Mouse (Mus musculus) hindbrain, postnatal 0 days (tissue): Measurements from ENCODE around the gene Cib4. TPM values are rescaled to one million over a fixed set of nuclear protein-coding genes. Genes with fewer than 3 reads are reported as not detected.

Experiments used
- ATAC-seq: fragments of 200-750 bp; cut with Nextera tagmentation; 2 replicates; pipeline ENCODE4 v1.8.0; 2017; ENCODE audit warnings: mild to moderate bottlenecking, moderate TSS enrichment, moderate library complexity
- DNase-seq: peaks from one replicate; pipeline ENCODE4 v3.0.0-alpha.2; 2015; ENCODE audit warnings: low spot score
- H3K27ac ChIP-seq: fragments of 300-500 bp; sonication (generic); 2 replicates; pipeline ENCODE4 v1.5.1; 2014; ENCODE audit warnings: mild to moderate bottlenecking
- H3K27me3 ChIP-seq: fragments of 300-500 bp; sonication (generic); 2 replicates; pipeline ENCODE4 v1.6.1; 2014; ENCODE audit warnings: low read length, mixed read lengths; ENCODE audit not compliant: insufficient read depth
- H3K36me3 ChIP-seq: fragments of 300-500 bp; sonication (generic); 2 replicates; pipeline ENCODE4 v1.6.1; 2014; ENCODE audit warnings: low read length, mixed read lengths; ENCODE audit not compliant: insufficient read depth
- H3K4me1 ChIP-seq: fragments of 300-500 bp; sonication (generic); 2 replicates; pipeline ENCODE4 v1.6.1; 2014; ENCODE audit warnings: antibody characterized with exemption, low read length, mixed read lengths; ENCODE audit not compliant: insufficient read depth
- H3K4me2 ChIP-seq: fragments of 300-500 bp; sonication (generic); 2 replicates; pipeline ENCODE4 v1.6.1; 2014; ENCODE audit warnings: low read depth, mild to moderate bottlenecking, low read length, moderate library complexity, mixed read lengths
- H3K4me3 ChIP-seq: fragments of 300-500 bp; sonication (generic); 2 replicates; pipeline ENCODE4 v1.5.1; 2014; ENCODE audit warnings: low read length
- H3K9ac ChIP-seq: fragments of 300-500 bp; sonication (generic); replicated peaks from 2 replicates; pipeline ENCODE4 v1.6.1; 2014; ENCODE audit warnings: mild to moderate bottlenecking, low read length, moderate library complexity, mixed read lengths
- H3K9me3 ChIP-seq: fragments of 300-500 bp; sonication (generic); 2 replicates; pipeline ENCODE4 v1.6.1; 2016; ENCODE audit warnings: low read length, mixed read lengths
- CTCF ChIP-seq: IDR thresholded peaks from 2 replicates; pipeline ENCODE4 v1.5.1; 2016; ENCODE audit warnings: antibody characterized with exemption, control low read depth, low read depth
- WGBS: fragments of 180-500 bp; shearing (Covaris S2); extraction: QIAGEN DNeasy Blood & Tissue Kit; methylation state at CpG from one replicate; pipeline ENCODE4 v1.1.7; 2014; 5-methylcytosine and 5-hydroxymethylcytosine counted together
- polyA plus RNA-seq: library from polyadenylated mRNA; unstranded; fragments of >200 nt; fragmentation: Nextera tagmentation; extraction: Ambion mirVana; gene quantifications from 2 replicates; pipeline ENCODE4 v1.2.1, GENCODE M21; 2015
- total RNA-seq: library from RNA; depleted of rRNA; stranded (reverse); fragments of >200 nt; gene quantifications from 2 replicates; pipeline ENCODE4 v1.2.3, GENCODE M21; 2014

Cib4 gene
- total and polyA plus RNA-seq, 2 experiments from 2014 or later, result not detected

GRCm38 (mm10) chr5:30576233-30576632, 30.6 kb upstream of the Cib4 start:
- Histone ChIP-seq H3K4me3 (no peak overlapping the region), H3K9me3 (no peaks in the 10 kb centered on the region), H3K36me3 (no peaks in the 10 kb centered on the region), H3K4me1 (no peaks in the 10 kb centered on the region), H3K4me2 (no peak overlapping the region), H3K9ac (no peak overlapping the region), H3K27me3 (no peaks in the 10 kb centered on the region), H3K27ac (no peak overlapping the region)
- TF ChIP-seq CTCF, result no peak
- WGBS, result 86% methylated on average over 7 of the region's 7 CpGs
- ATAC-seq, result no peak
- no peak for DNase-seq

DNA sequence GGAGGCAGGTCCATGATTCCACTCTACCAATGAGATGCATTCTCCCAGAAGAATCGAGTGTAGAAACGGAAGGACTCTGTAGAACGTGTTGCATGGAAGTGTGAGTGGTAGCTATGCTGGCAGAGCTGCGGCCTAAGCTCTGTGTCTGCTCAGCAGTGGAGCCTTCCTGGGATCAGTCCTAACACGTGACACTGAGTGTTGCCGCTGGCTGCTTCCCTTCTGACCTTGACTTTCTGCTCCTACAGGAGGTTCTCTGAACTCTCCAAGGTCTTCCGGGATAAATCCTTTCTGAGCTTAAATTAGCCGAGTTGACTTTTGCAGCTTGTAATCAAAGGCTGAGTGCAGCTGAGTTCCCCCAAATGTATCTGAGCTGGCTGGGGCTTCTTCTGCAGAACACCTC, 28.7 kb upstream of the Cib4 start:
- no peak for TF ChIP-seq CTCF
- Histone ChIP-seq H3K4me1 (no peaks in the 10 kb centered on the region), H3K27me3 (no peaks in the 10 kb centered on the region), H3K36me3 (no peaks in the 10 kb centered on the region), H3K4me2 (no peak overlapping the region), H3K9ac (no peak overlapping the region), H3K27ac (no peak overlapping the region), H3K9me3 (no peaks in the 10 kb centered on the region), H3K4me3 (no peak overlapping the region)
- WGBS, result 84% methylated on average over 8 of the region's 8 CpGs
- ATAC-seq, result no peak
- no peak for DNase-seq

GRCm38 (mm10) chr5:30571820-30572219, 26.2 kb upstream of the Cib4 start:
- no peak for TF ChIP-seq CTCF
- no peak for ATAC-seq

DNA sequence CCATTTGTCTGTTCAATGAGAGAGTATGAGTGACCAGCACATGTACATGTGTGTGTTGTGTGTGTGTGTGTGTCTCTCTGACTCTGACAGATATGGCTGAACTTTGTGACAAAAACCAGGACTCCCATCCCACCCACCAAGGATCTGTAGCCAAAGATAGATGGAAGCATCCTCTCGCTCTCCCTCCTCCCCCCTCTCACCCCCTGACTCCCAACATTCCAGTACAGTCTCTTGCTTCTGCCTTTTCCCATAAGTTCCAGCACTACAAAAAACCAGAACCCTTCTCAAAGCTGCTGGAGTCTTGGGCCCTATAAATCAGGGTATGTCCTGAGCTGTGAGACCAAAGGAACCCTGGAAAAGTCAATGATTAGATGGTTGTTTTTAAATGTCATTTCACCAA, 22.8 kb upstream of the Cib4 start:
- Histone ChIP-seq H3K27me3 (no peaks in the 10 kb centered on the region), H3K9ac (no peak overlapping the region), H3K36me3 (no peaks in the 10 kb centered on the region), H3K4me2 (no peak overlapping the region), H3K4me3 (no peak overlapping the region), H3K9me3 (no peaks in the 10 kb centered on the region), H3K4me1 (no peaks in the 10 kb centered on the region), H3K27ac (no peak overlapping the region)
- ATAC-seq (no peak), DNase-seq (no peak)
- TF ChIP-seq CTCF, result no peak
- 100% methylated on average over 1 of the region's 1 CpGs for WGBS

More at GRCm38 (mm10) chr5:30571820-30572219, 26.2 kb upstream of the Cib4 start:
- no peak overlapping the region for H3K4me3 ChIP-seq
- H3K9me3 ChIP-seq, result no peaks in the 10 kb centered on the region
- no peak for DNase-seq
- H3K27ac ChIP-seq, result no peak overlapping the region
- no peaks in the 10 kb centered on the region for H3K36me3 ChIP-seq
- no peak overlapping the region for H3K4me2 ChIP-seq
- no peak overlapping the region for H3K9ac ChIP-seq
- H3K27me3 ChIP-seq, result no peaks in the 10 kb centered on the region
- 70% methylated on average over 5 of the region's 5 CpGs for WGBS
- H3K4me1 ChIP-seq, result no peaks in the 10 kb centered on the region

DNA sequence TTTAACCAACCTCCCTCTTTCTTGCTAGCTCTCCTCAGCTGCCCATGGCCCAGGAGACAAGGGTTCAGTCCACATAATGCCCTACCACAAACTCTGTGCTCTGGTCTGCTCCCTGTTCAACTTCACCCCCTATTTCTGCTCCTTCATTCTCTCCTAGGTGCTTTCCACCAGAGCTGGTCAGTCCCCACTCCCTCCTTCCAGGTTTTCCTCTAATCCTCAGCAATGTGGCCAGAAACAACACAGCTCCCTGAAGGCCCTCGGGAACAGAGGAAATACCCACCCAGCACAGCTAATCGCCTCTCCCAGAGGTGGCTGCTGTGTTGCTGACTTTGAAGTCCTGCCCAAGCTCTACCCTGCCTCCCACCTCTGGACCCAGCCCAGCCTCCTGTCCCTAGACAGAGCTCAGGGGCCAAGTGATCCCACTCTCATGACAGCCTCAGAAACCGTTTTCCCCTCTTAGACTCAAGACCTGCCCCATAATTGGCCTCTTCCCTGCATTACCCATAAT, 14.4 kb upstream of the Cib4 start:
- no peaks in the 10 kb centered on the region for H3K36me3 ChIP-seq
- no peak for TF ChIP-seq CTCF
- H3K4me3 ChIP-seq, result no peak overlapping the region
- H3K4me2 ChIP-seq, result no peak overlapping the region
- ATAC-seq (no peak), DNase-seq (no peak)
- H3K27ac ChIP-seq, result no peak overlapping the region
- H3K4me1 ChIP-seq, result no peaks in the 10 kb centered on the region
- H3K27me3 ChIP-seq, result no peaks in the 10 kb centered on the region
- 45% methylated on average over 3 of the region's 3 CpGs for WGBS
- H3K9me3 ChIP-seq, result no peaks in the 10 kb centered on the region
- H3K9ac ChIP-seq, result no peak overlapping the region

- no peak for TF ChIP-seq CTCF
- no peak overlapping the region for H3K27ac ChIP-seq
Measured at GRCm38 (mm10) chr5:30559421-30559820, 13.8 kb upstream of the Cib4 start.

DNA sequence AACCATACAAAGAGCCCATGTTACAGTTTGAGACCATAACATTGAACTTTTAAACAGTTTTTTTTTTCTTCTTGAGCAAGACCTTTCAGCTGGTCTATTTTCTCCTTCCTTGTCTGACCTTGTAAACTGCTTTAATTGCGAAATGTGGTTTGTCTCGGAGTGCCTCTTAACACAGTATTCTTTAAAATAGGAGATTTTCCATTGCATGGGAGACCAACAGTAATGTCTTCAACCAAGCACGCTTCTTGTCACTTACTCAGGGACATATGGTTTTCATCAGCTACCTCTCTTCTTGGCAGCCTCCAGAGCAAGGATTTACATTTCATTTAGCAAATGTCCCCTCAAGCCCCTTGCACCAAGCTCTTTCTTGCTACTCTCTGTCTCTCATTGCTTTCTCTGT, 10.6 kb upstream of the Cib4 start:
- ATAC-seq, result no peak
- no peak for TF ChIP-seq CTCF
- 79% methylated on average over 3 of the region's 3 CpGs for WGBS

More at GRCm38 (mm10) chr5:30559421-30559820, 13.8 kb upstream of the Cib4 start:
- no peak for ATAC-seq
- Histone ChIP-seq H3K36me3 (no peaks in the 10 kb centered on the region), H3K9me3 (no peaks in the 10 kb centered on the region), H3K4me1 (no peaks in the 10 kb centered on the region), H3K27me3 (no peaks in the 10 kb centered on the region), H3K4me2 (no peak overlapping the region), H3K9ac (no peak overlapping the region), H3K4me3 (no peak overlapping the region)
- WGBS, result 84% methylated on average over 3 of the region's 3 CpGs
- no peak for DNase-seq

More for the DNA sequence above, 10.6 kb upstream of the Cib4 start:
- Histone ChIP-seq H3K27ac (no peak overlapping the region), H3K4me1 (no peaks in the 10 kb centered on the region), H3K27me3 (no peaks in the 10 kb centered on the region), H3K9ac (no peak overlapping the region), H3K4me2 (no peak overlapping the region), H3K4me3 (no peak overlapping the region), H3K36me3 (no peaks in the 10 kb centered on the region), H3K9me3 (no peaks in the 10 kb centered on the region)
- no peak for DNase-seq
